Mouse (Mus musculus) midbrain, embryonic 11.5 days (tissue): ENCODE data around the gene March7. TPM values are rescaled to one million over a fixed set of nuclear protein-coding genes. Genes with fewer than 3 reads are reported as not detected.

ENCODE experiments used
- ATAC-seq: fragments of 200-750 bp; cut with Nextera tagmentation; 2 replicates; pipeline ENCODE4 v1.8.0; 2017; ENCODE audit warnings: moderate TSS enrichment, moderate library complexity; ENCODE audit not compliant: low FRiP score
- DNase-seq: peaks from one replicate; pipeline ENCODE4 v3.0.0; 2015; ENCODE audit warnings: low spot score; ENCODE audit errors: missing footprints
- H3K27ac ChIP-seq: fragments of 300-500 bp; sonication (generic); 2 replicates; pipeline ENCODE4 v1.5.1; 2014; ENCODE audit warnings: low read depth, low read length
- H3K27me3 ChIP-seq: fragments of 300-500 bp; sonication (generic); 2 replicates; pipeline ENCODE4 v1.6.1; 2014; ENCODE audit warnings: mild to moderate bottlenecking, low read length, moderate library complexity, mixed read lengths; ENCODE audit not compliant: control insufficient read depth, insufficient read depth
- H3K36me3 ChIP-seq: fragments of 300-500 bp; sonication (generic); 2 replicates; pipeline ENCODE4 v1.6.1; 2014; ENCODE audit warnings: mild to moderate bottlenecking, low read length, moderate library complexity, mixed read lengths; ENCODE audit not compliant: control insufficient read depth, insufficient read depth
- H3K4me1 ChIP-seq: fragments of 300-500 bp; sonication (generic); 2 replicates; pipeline ENCODE4 v1.6.1; 2014; ENCODE audit warnings: low read length; ENCODE audit not compliant: control insufficient read depth, insufficient read depth
- H3K4me2 ChIP-seq: fragments of 300-500 bp; sonication (generic); 2 replicates; pipeline ENCODE4 v1.6.1; 2014; ENCODE audit warnings: mild to moderate bottlenecking, moderate library complexity
- H3K4me3 ChIP-seq: fragments of 300-500 bp; sonication (generic); 2 replicates; pipeline ENCODE4 v1.5.1; 2014; ENCODE audit warnings: low read depth, low read length
- H3K9ac ChIP-seq: fragments of 300-500 bp; sonication (generic); 2 replicates; pipeline ENCODE4 v1.6.1; 2014; ENCODE audit warnings: low read length
- H3K9me3 ChIP-seq: fragments of 300-500 bp; sonication (generic); 2 replicates; pipeline ENCODE4 v1.6.1; 2016; ENCODE audit warnings: low read length; ENCODE audit not compliant: control insufficient read depth
- WGBS: fragments of 180-500 bp; shearing (Covaris S2); extraction: QIAGEN DNeasy Blood & Tissue Kit; methylation state at CpG from one replicate; pipeline ENCODE4 v1.1.7; 2014; 5-methylcytosine and 5-hydroxymethylcytosine counted together
- polyA plus RNA-seq: library from polyadenylated mRNA; unstranded; fragments of >200 nt; fragmentation: Nextera tagmentation; extraction: Ambion mirVana; gene quantifications from 2 replicates; pipeline ENCODE4 v1.2.1, GENCODE M21; 2014

Gene March7
- polyA plus RNA-seq = 76.2 and 82.8 TPM in 2 replicates

DNA sequence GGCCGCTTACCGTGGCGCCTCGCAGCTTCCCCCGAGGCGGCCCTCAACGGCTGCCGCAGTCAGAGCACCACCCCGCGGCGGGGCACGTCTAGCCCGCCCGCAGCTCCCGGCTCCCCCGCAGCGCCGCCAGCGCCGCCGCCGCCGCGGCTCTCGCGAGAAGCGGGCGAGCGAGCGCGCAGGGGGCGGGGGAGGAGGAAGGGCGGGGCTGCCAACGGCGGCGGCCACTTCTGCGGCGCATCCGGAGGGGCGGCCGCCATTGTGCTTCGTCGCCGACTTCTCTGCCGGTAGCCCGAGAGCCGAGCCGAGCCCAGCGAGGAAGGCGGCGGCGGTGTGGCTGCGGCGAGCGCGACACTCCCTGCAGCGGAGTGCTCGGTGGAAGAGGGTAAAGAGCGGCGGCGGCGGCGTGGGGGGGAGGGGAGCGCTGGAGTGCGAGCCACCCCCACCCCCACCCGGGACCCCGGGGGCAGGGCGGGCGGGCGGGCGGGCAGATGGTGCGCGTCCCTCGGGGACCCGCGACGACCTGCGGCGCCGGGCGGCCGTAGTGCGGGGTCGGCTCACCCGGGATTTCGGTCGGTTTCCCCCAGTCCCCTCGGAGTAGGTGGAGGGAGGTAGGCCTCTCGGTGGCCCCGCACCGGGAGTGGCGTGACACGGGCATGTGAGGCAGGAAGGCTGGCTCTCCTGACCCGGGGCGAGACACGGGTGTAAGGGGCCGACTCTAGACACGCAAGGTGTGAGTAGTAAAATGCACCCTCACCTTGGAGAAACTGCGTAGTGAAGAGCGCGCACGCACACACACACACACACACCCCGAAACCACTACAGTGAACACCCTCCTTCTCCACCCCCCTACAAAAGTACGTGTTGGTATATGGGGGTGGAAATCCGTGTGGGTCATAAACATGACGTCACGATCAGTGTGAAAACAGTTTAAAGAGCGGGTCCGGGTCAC is at the start of gene March7, which contains the start of gene Baz2b:
Gene March7, plus strand, starts transcription at position 185 of the 949 bp plus-strand sequence.
Gene Baz2b, minus strand, starts transcription at position 137 of the 949 bp plus-strand sequence.
- H3K4me1 ChIP-seq = peaks cover 17% of the 10 kb centered on the region
- H3K9me3 ChIP-seq = no peaks in the 10 kb centered on the region
- DNase-seq (peak; percentile 98), ATAC-seq (peak; percentile 94)
- H3K4me2 ChIP-seq = peak within 1 kb of the TSS; percentile 70
- peak within 1 kb of the TSS; percentile 93 for H3K4me3 ChIP-seq
- H3K27me3 ChIP-seq = no peaks in the 10 kb centered on the region
- H3K27ac ChIP-seq = peak within 1 kb of the TSS; percentile 87
- under 1% methylated on average over 63 of the region's 109 CpGs for WGBS
- H3K9ac ChIP-seq = peak within 1 kb of the TSS; percentile 95
- H3K36me3 ChIP-seq = no peaks in the 10 kb centered on the region

DNA sequence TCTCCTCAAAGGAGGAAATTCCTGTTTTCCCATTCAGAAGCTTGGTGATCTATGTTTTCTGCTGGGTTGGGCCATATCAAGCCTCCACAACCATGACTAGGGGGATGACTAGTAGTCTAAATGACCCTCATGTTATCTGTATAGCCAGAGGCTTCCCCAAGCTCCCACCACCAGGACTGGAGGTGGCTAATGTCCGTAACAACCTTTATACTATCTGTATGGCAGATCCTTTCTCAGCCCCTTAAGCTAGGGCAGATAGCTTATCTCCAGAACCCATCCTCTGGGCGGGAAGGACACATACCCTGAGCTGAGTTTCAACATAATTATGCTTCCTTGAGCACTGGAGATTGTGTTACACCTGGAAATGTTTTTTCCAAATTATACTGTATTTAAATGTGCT is 45.9 kb upstream of the March7 start:
- H3K9me3 ChIP-seq = no peaks in the 10 kb centered on the region
- DNase-seq (peak; percentile 21), ATAC-seq (no peak)
- WGBS = 85% methylated on average over 2 of the region's 2 CpGs
- no peaks in the 10 kb centered on the region for H3K36me3 ChIP-seq
- no peaks in the 10 kb centered on the region for H3K4me1 ChIP-seq
- no peak overlapping the region for H3K4me2 ChIP-seq
- H3K9ac ChIP-seq = no peak overlapping the region
- no peaks in the 10 kb centered on the region for H3K27me3 ChIP-seq
- H3K27ac ChIP-seq = no peak overlapping the region
- no peak overlapping the region for H3K4me3 ChIP-seq

DNA sequence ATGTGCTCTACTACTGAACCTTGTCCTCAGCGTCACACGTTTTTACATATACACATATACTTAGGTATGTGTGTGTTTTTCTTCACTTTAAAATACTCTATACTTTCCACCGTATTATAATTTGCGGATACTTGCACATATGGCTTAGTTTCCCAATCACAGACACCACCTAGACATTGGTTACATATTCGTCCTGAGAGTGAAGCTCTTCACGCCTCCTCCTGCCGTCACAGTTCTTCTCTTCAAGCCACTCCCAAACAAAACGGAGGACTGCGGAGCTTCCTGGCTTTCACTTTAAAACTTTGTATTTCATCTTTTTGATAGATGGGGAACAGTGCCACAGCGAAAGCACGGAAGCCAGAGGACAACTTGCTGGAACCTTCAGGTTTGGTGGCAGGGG is 44.0 kb upstream of the March7 start:
- 90% methylated on average over 11 of the region's 11 CpGs for WGBS
- DNase-seq (peak; percentile 77), ATAC-seq (no peak)
- Histone ChIP-seq H3K27me3 (no peaks in the 10 kb centered on the region), H3K4me1 (no peaks in the 10 kb centered on the region), H3K4me2 (no peak overlapping the region), H3K36me3 (no peaks in the 10 kb centered on the region), H3K27ac (no peak overlapping the region), H3K4me3 (no peak overlapping the region), H3K9ac (no peak overlapping the region), H3K9me3 (no peaks in the 10 kb centered on the region)

DNA sequence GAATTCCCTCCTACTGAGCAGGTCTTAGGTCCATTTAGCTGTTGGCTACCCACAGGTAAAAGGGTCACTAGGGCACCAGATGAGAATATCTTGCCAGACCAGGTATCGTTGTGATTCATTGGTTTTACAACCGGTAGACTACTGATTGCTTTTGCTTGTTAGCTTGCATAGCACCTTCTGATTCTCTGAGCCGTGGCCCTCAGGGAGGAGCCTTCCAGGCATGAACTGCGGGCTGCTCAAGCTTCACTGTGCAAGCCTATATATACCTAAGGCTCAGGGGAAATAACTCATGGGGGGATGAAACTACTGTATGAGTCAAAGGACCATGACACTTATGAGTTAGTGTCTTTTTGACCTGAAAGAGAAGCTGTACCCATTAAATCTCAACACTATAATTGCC is 42.8 kb upstream of the March7 start:
- 89% methylated on average over 4 of the region's 4 CpGs for WGBS
- H3K36me3 ChIP-seq = no peaks in the 10 kb centered on the region
- no peaks in the 10 kb centered on the region for H3K4me1 ChIP-seq
- H3K9me3 ChIP-seq = no peaks in the 10 kb centered on the region
- no peak overlapping the region for H3K27ac ChIP-seq
- H3K9ac ChIP-seq = no peak overlapping the region
- ATAC-seq (no peak), DNase-seq (peak; percentile 35)
- H3K4me2 ChIP-seq = no peak overlapping the region
- no peak overlapping the region for H3K4me3 ChIP-seq
- H3K27me3 ChIP-seq = no peaks in the 10 kb centered on the region

DNA sequence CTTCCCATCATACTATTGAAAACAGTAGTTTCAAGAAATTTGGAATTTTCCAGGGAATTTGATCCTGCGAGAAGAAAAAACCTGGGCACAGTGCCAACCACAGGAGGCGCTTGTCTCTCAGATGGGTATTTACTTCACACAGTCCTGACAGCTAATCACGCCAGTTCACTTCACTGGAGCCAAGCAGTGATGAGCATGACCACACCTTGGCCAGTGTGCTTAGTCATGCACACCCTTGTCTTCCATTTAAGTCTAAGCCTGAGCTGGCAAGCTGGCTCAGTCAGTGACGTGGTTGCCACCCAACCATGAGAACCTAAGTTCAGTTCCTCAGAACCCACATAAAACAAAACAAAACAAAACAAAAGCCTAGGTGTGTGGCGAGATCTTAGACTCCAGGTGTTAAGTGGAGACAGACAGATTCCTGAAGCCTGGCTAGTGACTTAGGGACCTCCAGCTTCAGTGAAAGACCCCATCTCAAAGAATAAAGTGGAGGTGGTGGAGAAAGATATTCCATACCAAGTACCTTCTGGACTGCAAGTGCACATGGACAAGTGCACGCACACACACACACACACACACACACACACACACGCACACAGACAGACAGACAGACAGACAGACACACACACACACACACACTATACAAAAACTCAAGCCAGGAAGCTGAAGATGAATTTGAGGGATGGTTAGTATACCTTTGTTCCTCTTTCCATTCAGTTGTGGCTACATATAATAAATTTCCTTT is 37.7 kb upstream of the March7 start:
- Histone ChIP-seq H3K4me3 (no peak overlapping the region), H3K27ac (no peak overlapping the region), H3K9me3 (no peaks in the 10 kb centered on the region), H3K36me3 (no peaks in the 10 kb centered on the region), H3K4me1 (no peaks in the 10 kb centered on the region), H3K27me3 (no peaks in the 10 kb centered on the region), H3K4me2 (no peak overlapping the region), H3K9ac (no peak overlapping the region)
- ATAC-seq (no peak), DNase-seq (no peak)
- 81% methylated on average over 7 of the region's 7 CpGs for whole genome bisulfite sequencing

DNA sequence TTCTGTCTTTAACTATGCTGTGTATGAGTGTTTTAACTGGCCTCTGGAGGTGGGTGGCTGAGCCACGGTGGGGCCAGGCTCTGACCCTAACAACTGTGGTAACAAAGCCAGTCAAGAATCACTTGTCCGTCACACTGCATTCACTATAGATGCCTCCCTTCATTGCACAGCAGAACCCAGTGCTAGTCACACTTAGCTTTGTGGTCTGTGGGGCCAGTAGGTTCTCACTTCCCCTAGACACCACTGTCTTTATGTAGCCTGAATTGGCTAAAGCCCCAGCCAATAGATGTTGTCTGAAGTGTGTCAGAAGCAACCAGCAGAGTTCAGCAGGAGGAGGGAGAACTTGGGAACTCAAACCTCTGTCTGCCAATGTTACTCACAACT is 37.2 kb upstream of the March7 start:
- no peaks in the 10 kb centered on the region for H3K36me3 ChIP-seq
- H3K27me3 ChIP-seq = no peaks in the 10 kb centered on the region
- H3K27ac ChIP-seq = no peak overlapping the region
- WGBS = 66% methylated on average over 2 of the region's 2 CpGs
- no peak for ATAC-seq
- no peaks in the 10 kb centered on the region for H3K9me3 ChIP-seq
- no peak overlapping the region for H3K4me3 ChIP-seq
- H3K4me1 ChIP-seq = no peaks in the 10 kb centered on the region
- H3K9ac ChIP-seq = no peak overlapping the region
- no peak for DNase-seq
- H3K4me2 ChIP-seq = no peak overlapping the region

DNA sequence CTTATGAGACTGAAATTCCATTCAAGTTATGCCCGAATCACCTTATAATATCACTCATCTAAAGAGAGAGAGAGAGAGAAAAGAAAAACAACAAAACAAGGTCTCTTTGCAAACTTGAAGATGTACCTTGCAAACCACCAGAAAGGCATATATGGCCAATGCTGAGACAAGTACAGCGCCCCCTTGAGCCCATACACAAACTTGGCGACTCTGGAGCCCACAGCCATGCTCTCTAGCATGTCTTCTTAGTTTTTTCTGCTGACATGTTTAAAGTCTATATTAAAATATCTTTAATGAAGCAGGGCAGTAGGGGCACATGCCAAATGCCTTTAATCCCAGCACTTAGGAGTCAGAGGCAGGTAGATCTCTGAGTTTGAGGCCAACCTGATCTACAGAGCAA is 36.5 kb upstream of the March7 start:
- Histone ChIP-seq H3K4me3 (no peak overlapping the region), H3K4me1 (no peaks in the 10 kb centered on the region), H3K36me3 (no peaks in the 10 kb centered on the region), H3K27me3 (no peaks in the 10 kb centered on the region), H3K27ac (no peak overlapping the region), H3K9me3 (no peaks in the 10 kb centered on the region), H3K9ac (no peak overlapping the region), H3K4me2 (no peak overlapping the region)
- 61% methylated on average over 3 of the region's 3 CpGs for WGBS
- no peak for ATAC-seq
- DNase-seq = no peak

DNA sequence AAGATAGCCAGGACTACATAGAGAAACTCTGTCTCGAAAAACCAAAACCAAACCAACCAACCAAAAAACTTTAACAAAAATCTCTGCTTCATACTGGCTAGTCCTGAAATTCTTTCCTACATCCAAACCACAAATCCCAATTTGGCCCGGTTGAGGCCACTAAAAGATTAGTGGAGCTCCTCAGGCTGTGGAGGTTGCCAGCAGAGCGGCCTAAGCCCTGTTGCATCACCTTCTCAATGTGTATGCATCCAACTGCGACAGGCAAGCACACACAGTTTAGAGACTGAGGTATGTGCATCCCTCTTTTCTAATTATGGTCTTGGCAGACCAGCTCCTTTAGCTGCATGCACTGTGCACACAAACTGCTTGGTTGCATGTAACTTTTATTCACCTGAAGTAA is 36.1 kb upstream of the March7 start:
- Histone ChIP-seq H3K4me1 (no peaks in the 10 kb centered on the region), H3K9me3 (no peaks in the 10 kb centered on the region), H3K9ac (no peak overlapping the region), H3K36me3 (no peaks in the 10 kb centered on the region), H3K4me3 (no peak overlapping the region), H3K27ac (no peak overlapping the region), H3K4me2 (no peak overlapping the region), H3K27me3 (no peaks in the 10 kb centered on the region)
- DNase-seq = no peak
- WGBS = 82% methylated on average over 4 of the region's 4 CpGs
- ATAC-seq = no peak

DNA sequence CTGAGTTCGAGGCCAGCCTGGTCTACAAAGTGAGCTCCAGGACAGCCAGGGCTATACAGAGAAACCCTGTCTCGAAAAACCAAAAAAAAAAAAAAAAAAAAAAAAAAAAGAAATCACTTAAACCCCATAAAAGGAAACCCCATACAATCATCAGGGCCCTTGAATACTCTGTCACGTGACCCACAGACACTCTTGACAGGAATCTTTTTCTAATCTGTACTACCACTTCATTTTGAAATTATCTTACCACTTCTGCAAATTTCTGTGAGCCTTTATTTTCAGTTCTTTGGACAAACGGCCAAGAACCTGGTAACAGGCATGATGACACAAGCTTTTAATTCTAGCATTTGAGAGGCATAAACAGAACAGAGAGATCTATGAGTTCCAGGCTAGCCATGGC is 34.6 kb upstream of the March7 start:
- Histone ChIP-seq H3K4me2 (no peak overlapping the region), H3K36me3 (no peaks in the 10 kb centered on the region), H3K4me3 (no peak overlapping the region), H3K9ac (no peak overlapping the region), H3K27ac (no peak overlapping the region), H3K4me1 (no peaks in the 10 kb centered on the region), H3K27me3 (no peaks in the 10 kb centered on the region), H3K9me3 (no peaks in the 10 kb centered on the region)
- no peak for ATAC-seq
- no peak for DNase-seq
- whole genome bisulfite sequencing = 93% methylated on average over 2 of the region's 4 CpGs
